Mouse (Mus musculus): ENCODE results near the gene Fam129a. TPM values are rescaled to one million over a fixed set of nuclear protein-coding genes. Genes with fewer than 3 reads are reported as not detected.

The Fam129a gene
- total and polyA plus RNA-seq, 2 experiments from 2014 or later = 0.75 to 2.9 TPM

GRCm38 (mm10) chr1:151720566-151720965 lies 149.6 kb downstream of the Fam129a start:
- Histone ChIP-seq H3K4me2 (ENCODE audit: low read depth) (no peak overlapping the region), H3K9ac (no peak overlapping the region), H3K27ac (ENCODE audit: low read depth, low read length) (no peak overlapping the region), H3K4me1 (ENCODE audit: insufficient read depth) (no peaks in the 10 kb centered on the region), H3K9me3 (ENCODE audit: low read length) (no peaks in the 10 kb centered on the region), H3K27me3 (ENCODE audit: insufficient read depth, low read length) (no peaks in the 10 kb centered on the region), H3K4me3 (ENCODE audit: low read depth, low read length) (no peak overlapping the region), H3K36me3 (ENCODE audit: insufficient read depth) (no peaks in the 10 kb centered on the region)
- TF ChIP-seq CTCF (IDR thresholded peaks at IDR 0.05; ENCODE audit: low read depth) = no peak
- 80% methylated on average over 2 of the region's 2 CpGs for WGBS
- ATAC-seq (no peak), DNase-seq (no peak)

- Histone ChIP-seq H3K36me3 (ENCODE audit: insufficient read depth) (no peaks in the 10 kb centered on the region), H3K27ac (ENCODE audit: low read depth, low read length) (no peak overlapping the region), H3K9me3 (ENCODE audit: low read length) (no peaks in the 10 kb centered on the region), H3K4me1 (ENCODE audit: insufficient read depth) (no peaks in the 10 kb centered on the region), H3K9ac (no peak overlapping the region), H3K4me3 (ENCODE audit: low read depth, low read length) (no peak overlapping the region), H3K27me3 (ENCODE audit: insufficient read depth, low read length) (no peaks in the 10 kb centered on the region), H3K4me2 (ENCODE audit: low read depth) (no peak overlapping the region)
- TF ChIP-seq CTCF (IDR thresholded peaks at IDR 0.05; ENCODE audit: low read depth) = no peak
- DNase-seq = peak; percentile 18
- WGBS = 28% methylated on average over 10 of the region's 10 CpGs
- ATAC-seq = peak; percentile 48
Measured at GRCm38 (mm10) chr1:151721357-151721983, 150.5 kb downstream of the Fam129a start.

- no peak overlapping the region for H3K4me2 ChIP-seq (ENCODE audit: low read depth)
- no peaks in the 10 kb centered on the region for H3K4me1 ChIP-seq (ENCODE audit: insufficient read depth)
- 88% methylated on average over 4 of the region's 4 CpGs for WGBS
- no peak for TF ChIP-seq CTCF (IDR thresholded peaks at IDR 0.05; ENCODE audit: low read depth)
- ATAC-seq (no peak), DNase-seq (no peak)
- no peak overlapping the region for H3K27ac ChIP-seq (ENCODE audit: low read depth, low read length)
- H3K4me3 ChIP-seq (ENCODE audit: low read depth, low read length) = no peak overlapping the region
- H3K27me3 ChIP-seq (ENCODE audit: insufficient read depth, low read length) = no peaks in the 10 kb centered on the region
- H3K36me3 ChIP-seq (ENCODE audit: insufficient read depth) = no peaks in the 10 kb centered on the region
- H3K9me3 ChIP-seq (ENCODE audit: low read length) = no peaks in the 10 kb centered on the region
- H3K9ac ChIP-seq = no peak overlapping the region
Measured at GRCm38 (mm10) chr1:151723771-151724170, 152.8 kb downstream of the Fam129a start.

GRCm38 (mm10) chr1:151725590-151725989 lies 154.6 kb downstream of the Fam129a start:
- DNase-seq = no peak
- WGBS = 88% methylated on average over 2 of the region's 2 CpGs

GRCm38 (mm10) chr1:151726358-151726757 lies 155.4 kb downstream of the Fam129a start:
- no peak overlapping the region for H3K9ac ChIP-seq
- no peaks in the 10 kb centered on the region for H3K27me3 ChIP-seq (ENCODE audit: insufficient read depth, low read length)
- H3K27ac ChIP-seq (ENCODE audit: low read depth, low read length) = no peak overlapping the region
- no peak overlapping the region for H3K4me2 ChIP-seq (ENCODE audit: low read depth)
- 81% methylated on average over 6 of the region's 6 CpGs for WGBS
- no peak for ATAC-seq
- H3K4me1 ChIP-seq (ENCODE audit: insufficient read depth) = no peaks in the 10 kb centered on the region
- DNase-seq = no peak
- no peak for TF ChIP-seq CTCF (IDR thresholded peaks at IDR 0.05; ENCODE audit: low read depth)
- H3K36me3 ChIP-seq (ENCODE audit: insufficient read depth) = no peaks in the 10 kb centered on the region
- no peak overlapping the region for H3K4me3 ChIP-seq (ENCODE audit: low read depth, low read length)
- H3K9me3 ChIP-seq (ENCODE audit: low read length) = no peaks in the 10 kb centered on the region

More at GRCm38 (mm10) chr1:151725590-151725989, 154.6 kb downstream of the Fam129a start:
- Histone ChIP-seq H3K9ac (no peak overlapping the region), H3K4me2 (ENCODE audit: low read depth) (no peak overlapping the region), H3K9me3 (ENCODE audit: low read length) (no peaks in the 10 kb centered on the region), H3K27me3 (ENCODE audit: insufficient read depth, low read length) (no peaks in the 10 kb centered on the region), H3K4me1 (ENCODE audit: insufficient read depth) (no peaks in the 10 kb centered on the region), H3K36me3 (ENCODE audit: insufficient read depth) (no peaks in the 10 kb centered on the region), H3K4me3 (ENCODE audit: low read depth, low read length) (no peak overlapping the region), H3K27ac (ENCODE audit: low read depth, low read length) (no peak overlapping the region)
- ATAC-seq = no peak
- TF ChIP-seq CTCF (IDR thresholded peaks at IDR 0.05; ENCODE audit: low read depth) = no peak

- no peak overlapping the region for H3K9ac ChIP-seq
- no peaks in the 10 kb centered on the region for H3K9me3 ChIP-seq (ENCODE audit: low read length)
- H3K4me2 ChIP-seq (ENCODE audit: low read depth) = no peak overlapping the region
- TF ChIP-seq CTCF (IDR thresholded peaks at IDR 0.05; ENCODE audit: low read depth) = no peak
- no peaks in the 10 kb centered on the region for H3K27me3 ChIP-seq (ENCODE audit: insufficient read depth, low read length)
- H3K4me1 ChIP-seq (ENCODE audit: insufficient read depth) = no peaks in the 10 kb centered on the region
- H3K36me3 ChIP-seq (ENCODE audit: insufficient read depth) = no peaks in the 10 kb centered on the region
- DNase-seq = no peak
- H3K27ac ChIP-seq (ENCODE audit: low read depth, low read length) = no peak overlapping the region
- ATAC-seq = no peak
- WGBS = 93% methylated on average over 4 of the region's 4 CpGs
- no peak overlapping the region for H3K4me3 ChIP-seq (ENCODE audit: low read depth, low read length)
Measured at GRCm38 (mm10) chr1:151728141-151728540, 157.2 kb downstream of the Fam129a start.

GRCm38 (mm10) chr1:151737146-151737545 lies 166.2 kb downstream of the Fam129a start:
- no peak for TF ChIP-seq CTCF (IDR thresholded peaks at IDR 0.05; ENCODE audit: low read depth)
- H3K4me2 ChIP-seq (ENCODE audit: low read depth) = no peak overlapping the region
- no peak for ATAC-seq
- DNase-seq = no peak
- H3K27ac ChIP-seq (ENCODE audit: low read depth, low read length) = no peak overlapping the region
- H3K9ac ChIP-seq = no peak overlapping the region
- no peaks in the 10 kb centered on the region for H3K4me1 ChIP-seq (ENCODE audit: insufficient read depth)
- H3K27me3 ChIP-seq (ENCODE audit: insufficient read depth, low read length) = no peaks in the 10 kb centered on the region
- no peaks in the 10 kb centered on the region for H3K9me3 ChIP-seq (ENCODE audit: low read length)
- H3K4me3 ChIP-seq (ENCODE audit: low read depth, low read length) = no peak overlapping the region
- no peaks in the 10 kb centered on the region for H3K36me3 ChIP-seq (ENCODE audit: insufficient read depth)
- WGBS = 78% methylated on average over 2 of the region's 2 CpGs

All from forebrain, postnatal 0 days (tissue).